ENCODE assay signal across 29 mouse cellular contexts in the genomic region with DNA sequence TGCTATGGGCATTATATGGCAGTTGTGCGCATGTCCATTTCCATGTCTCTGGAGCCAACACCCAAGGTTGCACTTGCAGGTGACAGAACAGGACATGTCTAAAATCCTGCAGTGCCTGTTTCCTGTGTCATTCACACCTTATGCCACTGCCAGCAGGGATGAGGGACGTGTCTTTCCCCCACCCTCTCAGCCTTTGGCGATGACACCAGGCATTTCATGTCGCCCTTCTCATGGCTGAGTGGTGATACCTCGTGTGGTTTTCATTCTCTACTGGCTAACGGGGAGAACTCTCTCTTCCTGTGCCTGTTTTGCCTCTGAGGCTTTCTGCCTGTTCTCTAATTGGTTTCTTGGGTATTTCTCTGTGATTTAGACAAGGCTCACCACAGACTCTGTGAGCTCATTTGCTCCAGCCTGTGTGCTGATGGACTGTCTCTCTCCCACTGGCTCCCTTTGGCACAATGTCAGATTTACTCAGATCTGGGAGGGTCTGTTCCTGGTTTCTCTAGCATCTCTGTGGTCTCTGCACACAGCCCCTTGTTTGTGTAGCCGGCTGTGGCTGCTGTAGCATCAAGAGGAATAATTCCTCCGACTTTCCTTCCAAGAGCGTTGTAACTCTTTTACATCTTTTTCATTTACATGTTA. TPM values are rescaled to one million over a fixed set of nuclear protein-coding genes. Genes with fewer than 3 reads are reported as not detected.
DNase-seq lines count a peak whose midpoint lies in the region; ATAC-seq and TF ChIP-seq lines count a peak whose summit lies in the region.
"Had no signal": no experiment of that assay in that cellular context is flagged by ENCODE, and none has a peak within 500 bp of the region (broad histone marks: within the 10 kb centered on the region; RNA-seq: fewer than 3 reads in every experiment).

No protein-coding gene starts in this region.

- no peaks in the 10 kb centered on the region for H3K27me3 ChIP-seq in midbrain, postnatal 0 days (ENCODE audit: insufficient read depth, low read length)
- H3K27me3 ChIP-seq in midbrain, embryonic 16.5 days (ENCODE audit: control insufficient read depth, insufficient read depth, low read depth, low read length): no peaks in the 10 kb centered on the region
- H3K27me3 ChIP-seq in stomach, embryonic 16.5 days (ENCODE audit: control insufficient read depth, insufficient read depth, low read length): no peaks in the 10 kb centered on the region
- H3K27me3 ChIP-seq: forebrain, embryonic 12.5 days; heart, embryonic 15.5 days; lung, embryonic 15.5 days; midbrain, embryonic 12.5 days had no signal

- no peak overlapping the region for H3K9ac ChIP-seq in midbrain, postnatal 0 days (replicated peaks; ENCODE audit: low read length, poor library complexity, severe bottlenecking)
- no peak overlapping the region for H3K9ac ChIP-seq in midbrain, embryonic 16.5 days (ENCODE audit: low read depth, low read length)
- no peak overlapping the region for H3K9ac ChIP-seq in stomach, embryonic 16.5 days (ENCODE audit: low read length)
- H3K9ac ChIP-seq: forebrain, embryonic 12.5 days; heart, embryonic 15.5 days; liver, embryonic 14.5 days; lung, embryonic 15.5 days; midbrain, embryonic 12.5 days had no signal

- WGBS in midbrain, postnatal 0 days: 67% methylated on average over 9 of the region's 9 CpGs
- 69% methylated on average over 9 of the region's 9 CpGs for WGBS in midbrain, embryonic 16.5 days
- 75% methylated on average over 9 of the region's 9 CpGs for WGBS in stomach, embryonic 16.5 days

- H3K36me3 ChIP-seq in midbrain, postnatal 0 days (ENCODE audit: insufficient read depth, low read length): no peaks in the 10 kb centered on the region
- H3K36me3 ChIP-seq in midbrain, embryonic 16.5 days (ENCODE audit: control insufficient read depth, insufficient read depth, low read length): no peaks in the 10 kb centered on the region
- no peaks in the 10 kb centered on the region for H3K36me3 ChIP-seq in stomach, embryonic 16.5 days (ENCODE audit: control insufficient read depth, insufficient read depth, low read length)
- H3K36me3 ChIP-seq: forebrain, embryonic 12.5 days; heart, embryonic 15.5 days; lung, embryonic 15.5 days; midbrain, embryonic 12.5 days had no signal

- no peak overlapping the region for H3K27ac ChIP-seq in midbrain, postnatal 0 days (ENCODE audit: low read depth, low read length)
- H3K27ac ChIP-seq in midbrain, embryonic 16.5 days (ENCODE audit: low read length): no peak overlapping the region
- H3K27ac ChIP-seq in stomach, embryonic 16.5 days (ENCODE audit: low read length): peak overlapping the region; percentile 58
- H3K27ac ChIP-seq: forebrain, embryonic 12.5 days; heart, adult 2 months; heart, embryonic 15.5 days; liver, embryonic 14.5 days; lung, embryonic 15.5 days; midbrain, embryonic 12.5 days had no signal

- no peak overlapping the region for H3K4me3 ChIP-seq in midbrain, postnatal 0 days (ENCODE audit: low read depth, low read length)
- H3K4me3 ChIP-seq in midbrain, embryonic 16.5 days (ENCODE audit: low read depth, low read length): no peak overlapping the region
- H3K4me3 ChIP-seq in stomach, embryonic 16.5 days (replicated peaks; ENCODE audit: low read length): no peak overlapping the region
- H3K4me3 ChIP-seq: forebrain, embryonic 12.5 days; heart, adult 2 months; heart, embryonic 15.5 days; lung, embryonic 15.5 days; midbrain, embryonic 12.5 days had no signal

- DNase-seq in midbrain, postnatal 0 days (ENCODE audit: low spot score): peak; percentile 60
- peak; percentile 75 to 76 for DNase-seq in cerebellum, adult 18-20 months
- peak; percentile 70 to 72 for DNase-seq in cerebellum, postnatal 10 days
- no peak for DNase-seq in urinary bladder, postnatal 25 days (ENCODE audit: low spot score)
- DNase-seq in ovary, postnatal 36 days (ENCODE audit: low spot score): no peak
- DNase-seq: adrenal gland, adult 2 months; gastrocnemius, postnatal 14 days; heart, adult 2 months; heart, postnatal 4 days; lung, postnatal 4 days; right cerebral cortex, postnatal 4 days; thymus, postnatal 36 days had no signal

- TF ChIP-seq CTCF in midbrain, postnatal 0 days (IDR thresholded peaks at IDR 0.05): no peak

- ATAC-seq in midbrain, postnatal 0 days (ENCODE audit: low FRiP score): no peak
- no peak for ATAC-seq in midbrain, embryonic 16.5 days
- ATAC-seq in stomach, embryonic 16.5 days (ENCODE audit: insufficient read depth, low FRiP score): no peak
- ATAC-seq: hindbrain, embryonic 16.5 days; intestine, postnatal 0 days had no signal

- H3K4me2 ChIP-seq in midbrain, postnatal 0 days (ENCODE audit: low read depth, low read length, poor library complexity, severe bottlenecking): no peak overlapping the region
- no peak overlapping the region for H3K4me2 ChIP-seq in midbrain, embryonic 16.5 days (ENCODE audit: low read length)
- H3K4me2 ChIP-seq in stomach, embryonic 16.5 days (ENCODE audit: low read depth, low read length): no peak overlapping the region
- H3K4me2 ChIP-seq: forebrain, embryonic 12.5 days; heart, embryonic 15.5 days; lung, embryonic 15.5 days; midbrain, embryonic 12.5 days had no signal

- no peaks in the 10 kb centered on the region for H3K4me1 ChIP-seq in midbrain, postnatal 0 days (ENCODE audit: insufficient read depth, low read length)
- no peaks in the 10 kb centered on the region for H3K4me1 ChIP-seq in midbrain, embryonic 16.5 days (ENCODE audit: control insufficient read depth, insufficient read depth, low read length)
- no peaks in the 10 kb centered on the region for H3K4me1 ChIP-seq in stomach, embryonic 16.5 days (ENCODE audit: control insufficient read depth, insufficient read depth, low read length)
- H3K4me1 ChIP-seq: forebrain, embryonic 12.5 days; heart, embryonic 15.5 days; lung, embryonic 15.5 days; midbrain, embryonic 12.5 days had no signal

- H3K9me3 ChIP-seq in midbrain, postnatal 0 days (ENCODE audit: low read length): no peaks in the 10 kb centered on the region
- H3K9me3 ChIP-seq in midbrain, embryonic 16.5 days (replicated peaks; ENCODE audit: control insufficient read depth, low read length, poor library complexity, severe bottlenecking): no peaks in the 10 kb centered on the region
- no peaks in the 10 kb centered on the region for H3K9me3 ChIP-seq in stomach, embryonic 16.5 days (replicated peaks; ENCODE audit: control insufficient read depth, low read length)
- H3K9me3 ChIP-seq: forebrain, embryonic 12.5 days; heart, embryonic 15.5 days; lung, embryonic 15.5 days; midbrain, embryonic 12.5 days had no signal

RNA-seq across cellular contexts. Expression of a gene that starts 3.1 kb away (rescaled TPM):
- not detected in 2 replicates for total RNA-seq in midbrain, postnatal 0 days (2014; rRNA removed)
- not detected in 2 replicates for polyA plus RNA-seq in midbrain, postnatal 0 days (2015; fragmentation: Nextera tagmentation; extraction: Ambion mirVana)
- not detected in 2 replicates for polyA plus RNA-seq in midbrain, embryonic 16.5 days (2015; fragmentation: Nextera tagmentation; extraction: Ambion mirVana)
- not detected in 2 replicates for polyA plus RNA-seq in stomach, embryonic 16.5 days (2015; fragmentation: Nextera tagmentation; extraction: Ambion mirVana)
- total RNA-seq: adrenal gland, adult 2 months; common myeloid progenitor, adult 5-6 weeks; gastrocnemius, postnatal 14 days; heart, adult 2 months; heart, postnatal 4 days; layer of hippocampus, postnatal 14 days; left cerebral cortex, postnatal 10 days; neutrophil, adult 5-6 weeks had no signal
- polyA plus RNA-seq: adrenal gland, adult 2 months; forebrain, embryonic 12.5 days; frontal cortex, adult 2 months; heart, embryonic 15.5 days; hindbrain, embryonic 16.5 days; intestine, postnatal 0 days; kidney, embryonic 16.5 days; large intestine, adult 2 months; limb, embryonic 14.5 days; liver, embryonic 14.5 days; lung, embryonic 15.5 days; midbrain, embryonic 12.5 days had no signal

Comparison
In these comparisons a context has a peak if more than half of its experiments do, and no peak if none do; other contexts are left out.
1. DNase-seq: peak in midbrain, postnatal 0 days (single experiment), cerebellum, adult 18-20 months (2 of 2) and cerebellum, postnatal 10 days (2 of 2); none in urinary bladder, postnatal 25 days (single experiment) and ovary, postnatal 36 days (single experiment).